Mouse (Mus musculus) lung, adult 2 months (tissue): ENCODE measurements around the gene Cdk5rap2.

Experiments
- CTCF ChIP-seq: fragments of 200-500 bp; IDR thresholded peaks from 2 replicates; pipeline ENCODE4 v1.5.1; 2011; ENCODE audit warnings: mild to moderate bottlenecking, low read length, control low read depth; ENCODE audit not compliant: insufficient read depth
- POLR2A ChIP-seq: fragments of 200-500 bp; IDR thresholded peaks from 2 replicates; pipeline ENCODE4 v1.6.1; 2011; ENCODE audit warnings: low read depth, mild to moderate bottlenecking, control low read depth, low read length, borderline replicate concordance; ENCODE audit errors: extremely low read depth

DNA sequence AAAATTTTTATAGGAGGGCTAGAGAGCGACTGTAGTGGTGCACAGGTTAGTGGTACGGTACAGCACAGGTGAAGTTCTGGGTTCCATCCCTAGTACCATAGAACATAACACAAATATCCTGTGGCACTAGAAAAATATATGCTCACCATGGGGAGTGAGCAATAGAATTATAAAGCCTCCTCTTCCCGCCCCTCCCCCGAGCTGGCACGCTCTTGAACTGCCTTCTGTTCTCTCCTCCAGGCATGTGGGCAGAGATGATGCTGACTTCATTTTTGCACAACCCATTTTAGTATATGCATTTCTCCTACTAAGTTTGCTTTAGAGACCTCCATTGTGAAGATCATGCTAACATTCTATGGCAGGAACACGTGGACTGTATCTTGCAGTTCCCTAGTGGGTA is 152.0 kb downstream of the Cdk5rap2 start:
- TF ChIP-seq CTCF: no peak
- TF ChIP-seq POLR2A: no peak
